Mouse (Mus musculus) layer of hippocampus, postnatal 25 days (tissue): Measurements from ENCODE around the gene Rftn1. TPM values are rescaled to one million over a fixed set of nuclear protein-coding genes. Genes with fewer than 3 reads are reported as not detected.
"Not testable (repeated sequence)": the region's sequence is repeated elsewhere in the genome, so short reads cannot be mapped to it uniquely, and the experiment has no call there.

Experiments used
- DNase-seq, 2 experiments: peaks; one replicate each; pipeline ENCODE4 v3.0.0; 2022; ENCODE audit warnings: mixed read lengths in 2 of 2, low spot score in 1 of 2; ENCODE audit errors: extremely low spot score in 1 of 2
- total RNA-seq, 2 experiments: library from RNA; stranded (reverse); gene quantifications; 2 replicates each; pipeline ENCODE4 v1.2.3; 2021

The Rftn1 gene
- total RNA-seq, 2 experiments from 2014 or later = 14.2 to 14.7 TPM

- no peak for DNase-seq
These were observed 54.4 kb downstream of the Rftn1 start for GRCm38 (mm10) chr17:50136060-50136459.

GRCm38 (mm10) chr17:50135466-50135865 lies 55.0 kb downstream of the Rftn1 start:
- no peak for DNase-seq

GRCm38 (mm10) chr17:50131698-50132097 lies 58.8 kb downstream of the Rftn1 start:
- no peak for DNase-seq

GRCm38 (mm10) chr17:50130421-50130820 lies 60.1 kb downstream of the Rftn1 start:
- DNase-seq = no peak

GRCm38 (mm10) chr17:50128392-50128791 lies 62.1 kb downstream of the Rftn1 start:
- no peak for DNase-seq

GRCm38 (mm10) chr17:50127045-50127813 lies 63.2 kb downstream of the Rftn1 start:
- DNase-seq = no peak

- DNase-seq = no peak
These were observed 63.9 kb downstream of the Rftn1 start for GRCm38 (mm10) chr17:50126545-50126944.

GRCm38 (mm10) chr17:50125900-50126299 lies 64.6 kb downstream of the Rftn1 start:
- no peak for DNase-seq

GRCm38 (mm10) chr17:50125245-50125798 lies 65.2 kb downstream of the Rftn1 start:
- no peak for DNase-seq

GRCm38 (mm10) chr17:50124708-50125107 lies 65.8 kb downstream of the Rftn1 start:
- DNase-seq = no peak

GRCm38 (mm10) chr17:50122555-50122954 lies 67.9 kb downstream of the Rftn1 start:
- DNase-seq = no peak

GRCm38 (mm10) chr17:50120098-50120497 lies 70.4 kb downstream of the Rftn1 start:
- DNase-seq = no peak

GRCm38 (mm10) chr17:50117461-50117860 lies 73.0 kb downstream of the Rftn1 start:
- no peak for DNase-seq

GRCm38 (mm10) chr17:50116980-50117379 lies 73.5 kb downstream of the Rftn1 start:
- no peak for DNase-seq

- DNase-seq = not testable (repeated sequence)
These were observed 74.1 kb downstream of the Rftn1 start for GRCm38 (mm10) chr17:50116401-50116800.

- not testable (repeated sequence) for DNase-seq
These were observed 74.8 kb downstream of the Rftn1 start for GRCm38 (mm10) chr17:50115716-50116115.

GRCm38 (mm10) chr17:50114659-50115058 lies 75.8 kb downstream of the Rftn1 start:
- DNase-seq = no peak

- no peak for DNase-seq
These were observed 79.6 kb downstream of the Rftn1 start for GRCm38 (mm10) chr17:50110650-50111415.

- DNase-seq = no peak
These were observed 83.7 kb downstream of the Rftn1 start for GRCm38 (mm10) chr17:50106811-50107210.

GRCm38 (mm10) chr17:50104131-50104530 lies 86.3 kb downstream of the Rftn1 start:
- DNase-seq = no peak

- DNase-seq = no peak
These were observed 89.1 kb downstream of the Rftn1 start for GRCm38 (mm10) chr17:50101416-50101815.
